Mouse (Mus musculus): ENCODE data around the gene Myt1l. TPM values are rescaled to one million over a fixed set of nuclear protein-coding genes. Genes with fewer than 3 reads are reported as not detected.

The Myt1l gene
- polyA plus RNA-seq, 1 experiment from 2014 or later: 0.03 TPM

GRCm38 (mm10) chr12:29755086-29755871 is 227.1 kb downstream of the Myt1l start:
- H3K27me3 ChIP-seq (ENCODE audit: control insufficient read depth, insufficient read depth, low read length): no peaks in the 10 kb centered on the region
- no peak overlapping the region for H3K27ac ChIP-seq (ENCODE audit: low read length)
- H3K36me3 ChIP-seq (ENCODE audit: control insufficient read depth, insufficient read depth): no peaks in the 10 kb centered on the region
- WGBS: 68% methylated on average over 5 of the region's 5 CpGs
- H3K4me1 ChIP-seq (ENCODE audit: control insufficient read depth, insufficient read depth, low read length): no peaks in the 10 kb centered on the region
- no peak overlapping the region for H3K4me3 ChIP-seq (ENCODE audit: low read length)
- no peak overlapping the region for H3K4me2 ChIP-seq (ENCODE audit: low read depth, low read length)
- H3K9me3 ChIP-seq (replicated peaks; ENCODE audit: control insufficient read depth, low read length): no peaks in the 10 kb centered on the region
- H3K9ac ChIP-seq (ENCODE audit: low read length): no peak overlapping the region
- no peak for ATAC-seq (replicated peaks; ENCODE audit: extremely low read depth, insufficient read depth, low FRiP score)

GRCm38 (mm10) chr12:29755872-29756265 is 227.7 kb downstream of the Myt1l start:
- Histone ChIP-seq H3K4me3 (ENCODE audit: low read length) (no peak overlapping the region), H3K9me3 (replicated peaks; ENCODE audit: control insufficient read depth, low read length) (no peaks in the 10 kb centered on the region), H3K9ac (ENCODE audit: low read length) (no peak overlapping the region), H3K4me2 (ENCODE audit: low read depth, low read length) (no peak overlapping the region), H3K4me1 (ENCODE audit: control insufficient read depth, insufficient read depth, low read length) (no peaks in the 10 kb centered on the region), H3K27ac (ENCODE audit: low read length) (no peak overlapping the region), H3K36me3 (ENCODE audit: control insufficient read depth, insufficient read depth) (no peaks in the 10 kb centered on the region), H3K27me3 (ENCODE audit: control insufficient read depth, insufficient read depth, low read length) (no peaks in the 10 kb centered on the region)
- ATAC-seq (replicated peaks; ENCODE audit: extremely low read depth, insufficient read depth, low FRiP score): no peak
- WGBS: 69% methylated on average over 3 of the region's 3 CpGs

GRCm38 (mm10) chr12:29760611-29761010 is 232.4 kb downstream of the Myt1l start:
- Histone ChIP-seq H3K27me3 (ENCODE audit: control insufficient read depth, insufficient read depth, low read length) (no peaks in the 10 kb centered on the region), H3K9me3 (replicated peaks; ENCODE audit: control insufficient read depth, low read length) (no peaks in the 10 kb centered on the region), H3K4me1 (ENCODE audit: control insufficient read depth, insufficient read depth, low read length) (no peaks in the 10 kb centered on the region), H3K36me3 (ENCODE audit: control insufficient read depth, insufficient read depth) (no peaks in the 10 kb centered on the region), H3K4me3 (ENCODE audit: low read length) (no peak overlapping the region), H3K9ac (ENCODE audit: low read length) (no peak overlapping the region), H3K27ac (ENCODE audit: low read length) (no peak overlapping the region), H3K4me2 (ENCODE audit: low read depth, low read length) (no peak overlapping the region)
- ATAC-seq (replicated peaks; ENCODE audit: extremely low read depth, insufficient read depth, low FRiP score): no peak
- 73% methylated on average over 4 of the region's 4 CpGs for WGBS

GRCm38 (mm10) chr12:29766158-29766557 is 238.0 kb downstream of the Myt1l start:
- H3K9me3 ChIP-seq (replicated peaks; ENCODE audit: control insufficient read depth, low read length): no peaks in the 10 kb centered on the region
- H3K4me1 ChIP-seq (ENCODE audit: control insufficient read depth, insufficient read depth, low read length): no peaks in the 10 kb centered on the region
- H3K27me3 ChIP-seq (ENCODE audit: control insufficient read depth, insufficient read depth, low read length): no peaks in the 10 kb centered on the region
- WGBS: 78% methylated on average over 1 of the region's 1 CpGs
- H3K36me3 ChIP-seq (ENCODE audit: control insufficient read depth, insufficient read depth): no peaks in the 10 kb centered on the region
- ATAC-seq (replicated peaks; ENCODE audit: extremely low read depth, insufficient read depth, low FRiP score): no peak
- H3K4me2 ChIP-seq (ENCODE audit: low read depth, low read length): no peak overlapping the region
- H3K27ac ChIP-seq (ENCODE audit: low read length): no peak overlapping the region
- no peak overlapping the region for H3K4me3 ChIP-seq (ENCODE audit: low read length)
- H3K9ac ChIP-seq (ENCODE audit: low read length): no peak overlapping the region

GRCm38 (mm10) chr12:29771791-29772190 is 243.6 kb downstream of the Myt1l start:
- Histone ChIP-seq H3K27ac (ENCODE audit: low read length) (no peak overlapping the region), H3K27me3 (ENCODE audit: control insufficient read depth, insufficient read depth, low read length) (no peaks in the 10 kb centered on the region), H3K4me3 (ENCODE audit: low read length) (no peak overlapping the region), H3K4me2 (ENCODE audit: low read depth, low read length) (no peak overlapping the region), H3K4me1 (ENCODE audit: control insufficient read depth, insufficient read depth, low read length) (no peaks in the 10 kb centered on the region), H3K9ac (ENCODE audit: low read length) (no peak overlapping the region), H3K36me3 (ENCODE audit: control insufficient read depth, insufficient read depth) (no peaks in the 10 kb centered on the region), H3K9me3 (replicated peaks; ENCODE audit: control insufficient read depth, low read length) (no peaks in the 10 kb centered on the region)
- no peak for ATAC-seq (replicated peaks; ENCODE audit: extremely low read depth, insufficient read depth, low FRiP score)
- 70% methylated on average over 3 of the region's 3 CpGs for WGBS

GRCm38 (mm10) chr12:29772401-29772800 is 244.2 kb downstream of the Myt1l start:
- Histone ChIP-seq H3K36me3 (ENCODE audit: control insufficient read depth, insufficient read depth) (no peaks in the 10 kb centered on the region), H3K27ac (ENCODE audit: low read length) (no peak overlapping the region), H3K9ac (ENCODE audit: low read length) (no peak overlapping the region), H3K4me3 (ENCODE audit: low read length) (no peak overlapping the region), H3K9me3 (replicated peaks; ENCODE audit: control insufficient read depth, low read length) (no peaks in the 10 kb centered on the region), H3K4me1 (ENCODE audit: control insufficient read depth, insufficient read depth, low read length) (no peaks in the 10 kb centered on the region), H3K4me2 (ENCODE audit: low read depth, low read length) (no peak overlapping the region), H3K27me3 (ENCODE audit: control insufficient read depth, insufficient read depth, low read length) (no peaks in the 10 kb centered on the region)
- ATAC-seq (replicated peaks; ENCODE audit: extremely low read depth, insufficient read depth, low FRiP score): no peak

- no peak overlapping the region for H3K4me3 ChIP-seq (ENCODE audit: low read length)
- 82% methylated on average over 2 of the region's 2 CpGs for WGBS
- no peak for ATAC-seq (replicated peaks; ENCODE audit: extremely low read depth, insufficient read depth, low FRiP score)
Measured at GRCm38 (mm10) chr12:29778901-29779300, 250.7 kb downstream of the Myt1l start.

GRCm38 (mm10) chr12:29789319-29790050 is 261.3 kb downstream of the Myt1l start:
- 42% methylated on average over 16 of the region's 16 CpGs for WGBS
- Histone ChIP-seq H3K4me1 (ENCODE audit: control insufficient read depth, insufficient read depth, low read length) (peaks cover 5% of the 10 kb centered on the region), H3K27ac (ENCODE audit: low read length) (0 out of 2 replicates have a peak overlapping the region, but pooled peaks have one; percentile 52), H3K4me2 (ENCODE audit: low read depth, low read length) (no peak overlapping the region; the same call in 1 of the 2 replicates), H3K9me3 (replicated peaks; ENCODE audit: control insufficient read depth, low read length) (no peaks in the 10 kb centered on the region), H3K27me3 (ENCODE audit: control insufficient read depth, insufficient read depth, low read length) (no peaks in the 10 kb centered on the region; the same call in 1 of the 2 replicates), H3K9ac (ENCODE audit: low read length) (no peak overlapping the region), H3K36me3 (ENCODE audit: control insufficient read depth, insufficient read depth) (no peaks in the 10 kb centered on the region), H3K4me3 (ENCODE audit: low read length) (no peak overlapping the region)
- ATAC-seq (replicated peaks; ENCODE audit: extremely low read depth, insufficient read depth, low FRiP score): peak; percentile 75

More at GRCm38 (mm10) chr12:29778901-29779300, 250.7 kb downstream of the Myt1l start:
- Histone ChIP-seq H3K9ac (ENCODE audit: low read length) (no peak overlapping the region), H3K27me3 (ENCODE audit: control insufficient read depth, insufficient read depth, low read length) (no peaks in the 10 kb centered on the region), H3K4me2 (ENCODE audit: low read depth, low read length) (no peak overlapping the region), H3K9me3 (replicated peaks; ENCODE audit: control insufficient read depth, low read length) (no peaks in the 10 kb centered on the region), H3K27ac (ENCODE audit: low read length) (no peak overlapping the region), H3K4me1 (ENCODE audit: control insufficient read depth, insufficient read depth, low read length) (no peaks in the 10 kb centered on the region), H3K36me3 (ENCODE audit: control insufficient read depth, insufficient read depth) (no peaks in the 10 kb centered on the region)

GRCm38 (mm10) chr12:29790051-29790386 is 261.8 kb downstream of the Myt1l start:
- H3K9ac ChIP-seq (ENCODE audit: low read length): no peak overlapping the region
- no peak overlapping the region for H3K4me2 ChIP-seq (ENCODE audit: low read depth, low read length)
- H3K4me1 ChIP-seq (ENCODE audit: control insufficient read depth, insufficient read depth, low read length): peaks cover 5% of the 10 kb centered on the region
- H3K27me3 ChIP-seq (ENCODE audit: control insufficient read depth, insufficient read depth, low read length): no peaks in the 10 kb centered on the region; the same call in 1 of the 2 replicates
- no peak for ATAC-seq (replicated peaks; ENCODE audit: extremely low read depth, insufficient read depth, low FRiP score)
- no peaks in the 10 kb centered on the region for H3K9me3 ChIP-seq (replicated peaks; ENCODE audit: control insufficient read depth, low read length)
- 50% methylated on average over 4 of the region's 4 CpGs for WGBS
- H3K4me3 ChIP-seq (ENCODE audit: low read length): no peak overlapping the region
- H3K27ac ChIP-seq (ENCODE audit: low read length): no peak overlapping the region
- no peaks in the 10 kb centered on the region for H3K36me3 ChIP-seq (ENCODE audit: control insufficient read depth, insufficient read depth)

Data from heart, embryonic 16.5 days (tissue).